Mouse (Mus musculus) forebrain, embryonic 11.5 days (tissue): ENCODE results near the gene Tgfb1i1. TPM values are rescaled to one million over a fixed set of nuclear protein-coding genes. Genes with fewer than 3 reads are reported as not detected.

ENCODE experiments used
- ATAC-seq: fragments of 200-750 bp; cut with Nextera tagmentation; replicated peaks from 2 replicates; pipeline ENCODE4 v1.8.0; 2017; ENCODE audit warnings: moderate TSS enrichment; ENCODE audit not compliant: low FRiP score
- DNase-seq: peaks from one replicate; pipeline ENCODE4 v3.0.0-alpha.2; 2017; ENCODE audit warnings: low spot score
- H3K27ac ChIP-seq: fragments of 300-500 bp; sonication (generic); 2 replicates; pipeline ENCODE4 v1.5.1; 2014; ENCODE audit warnings: low read depth, low read length
- H3K27me3 ChIP-seq: fragments of 300-500 bp; sonication (generic); 2 replicates; pipeline ENCODE4 v1.6.1; 2014; ENCODE audit warnings: mild to moderate bottlenecking, low read length, mixed read lengths; ENCODE audit not compliant: control insufficient read depth, insufficient read depth
- H3K36me3 ChIP-seq: fragments of 300-500 bp; sonication (generic); 2 replicates; pipeline ENCODE4 v1.6.1; 2014; ENCODE audit warnings: mild to moderate bottlenecking, low read length, moderate library complexity, mixed read lengths; ENCODE audit not compliant: control insufficient read depth, insufficient read depth
- H3K4me1 ChIP-seq: fragments of 300-500 bp; sonication (generic); replicated peaks from 2 replicates; pipeline ENCODE4 v1.6.1; 2014; ENCODE audit warnings: low read length, mixed read lengths; ENCODE audit not compliant: control insufficient read depth, insufficient read depth
- H3K4me2 ChIP-seq: fragments of 300-500 bp; sonication (generic); 2 replicates; pipeline ENCODE4 v1.6.1; 2014; ENCODE audit warnings: low read depth, mild to moderate bottlenecking, low read length, moderate library complexity, mixed read lengths; ENCODE audit not compliant: severe bottlenecking
- H3K4me3 ChIP-seq: fragments of 300-500 bp; sonication (generic); 2 replicates; pipeline ENCODE4 v1.5.1; 2014; ENCODE audit warnings: low read depth, low read length
- H3K9ac ChIP-seq: fragments of 300-500 bp; sonication (generic); 2 replicates; pipeline ENCODE4 v1.6.1; 2014; ENCODE audit warnings: low read length
- H3K9me3 ChIP-seq: fragments of 300-500 bp; sonication (generic); 2 replicates; pipeline ENCODE4 v1.6.1; 2016; ENCODE audit warnings: low read length, mixed read lengths; ENCODE audit not compliant: control insufficient read depth
- WGBS: fragments of 180-500 bp; shearing (Covaris S2); extraction: QIAGEN DNeasy Blood & Tissue Kit; methylation state at CpG from one replicate; pipeline ENCODE4 v1.1.7; 2014; 5-methylcytosine and 5-hydroxymethylcytosine counted together
- polyA plus RNA-seq: library from polyadenylated mRNA; unstranded; fragments of >200 nt; fragmentation: Nextera tagmentation; extraction: Ambion mirVana; gene quantifications from 2 replicates; pipeline ENCODE4 v1.2.1, GENCODE M21; 2014

Tgfb1i1 gene
- polyA plus RNA-seq, 1 experiment from 2014 or later = 35.5 TPM

DNA sequence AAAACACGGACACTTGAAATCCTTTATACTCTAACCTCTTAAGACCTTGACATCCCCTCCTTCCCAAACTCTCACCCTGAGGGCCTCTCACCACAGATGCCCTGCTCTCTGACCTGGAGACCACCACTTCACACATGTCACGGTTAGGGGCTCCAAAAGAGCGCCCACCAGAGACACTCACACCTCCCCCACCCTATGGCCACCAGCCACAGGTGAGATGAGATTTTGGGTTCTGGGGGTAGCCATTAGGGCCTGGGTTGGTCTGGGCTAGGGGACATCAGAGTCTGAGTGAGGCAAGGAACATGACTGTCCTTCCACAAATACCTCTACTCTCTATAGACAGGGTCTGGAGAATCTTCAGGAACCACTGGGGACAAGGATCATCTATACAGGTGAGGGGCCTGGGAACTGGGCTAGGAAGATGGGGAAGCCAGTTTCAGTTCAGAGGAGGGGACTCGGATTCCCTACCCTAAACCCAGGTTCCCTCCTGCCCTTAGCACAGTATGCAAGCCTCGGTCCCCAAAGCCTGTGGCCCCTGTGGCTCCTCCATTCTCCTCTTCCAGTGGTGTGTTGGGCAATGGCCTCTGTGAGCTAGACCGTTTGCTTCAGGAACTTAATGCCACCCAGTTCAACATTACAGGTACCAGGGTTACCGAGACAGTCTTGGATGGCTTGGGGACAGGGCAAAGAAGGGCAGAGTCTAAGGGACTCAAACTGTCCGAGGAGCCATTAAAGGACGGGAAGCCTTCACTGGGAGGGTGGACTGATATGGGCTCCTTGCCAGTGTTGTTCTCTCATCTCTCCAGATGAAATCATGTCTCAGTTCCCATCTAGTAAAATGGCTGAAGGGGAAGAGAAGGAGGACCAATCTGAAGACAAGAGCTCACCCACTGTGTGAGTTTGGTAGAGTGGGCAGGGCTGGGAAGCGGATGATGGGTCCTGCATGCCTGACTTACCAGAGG lies 1.8 kb downstream of the Tgfb1i1 start:
- DNase-seq = no peak
- no peaks in the 10 kb centered on the region for H3K9me3 ChIP-seq
- H3K4me3 ChIP-seq = no peak overlapping the region
- no peak for ATAC-seq
- H3K27me3 ChIP-seq = peaks cover 6% of the 10 kb centered on the region
- H3K4me1 ChIP-seq = peaks cover 5% of the 10 kb centered on the region
- no peak overlapping the region for H3K27ac ChIP-seq
- no peak overlapping the region for H3K9ac ChIP-seq
- H3K36me3 ChIP-seq = peaks cover 3% of the 10 kb centered on the region; the same call in 1 of the 2 replicates
- WGBS = 87% methylated on average over 10 of the region's 10 CpGs
- no peak overlapping the region for H3K4me2 ChIP-seq

GRCm38 (mm10) chr7:128249998-128250397 lies 3.4 kb downstream of the Tgfb1i1 start:
- no peaks in the 10 kb centered on the region for H3K36me3 ChIP-seq
- DNase-seq (no peak), ATAC-seq (no peak)
- no peak overlapping the region; the same call in 1 of the 2 replicates for H3K4me2 ChIP-seq
- H3K9me3 ChIP-seq = no peaks in the 10 kb centered on the region
- H3K27ac ChIP-seq = no peak overlapping the region
- H3K9ac ChIP-seq = no peak overlapping the region
- H3K27me3 ChIP-seq = peaks cover 6% of the 10 kb centered on the region
- H3K4me3 ChIP-seq = no peak overlapping the region
- 81% methylated on average over 5 of the region's 5 CpGs for WGBS
- peaks cover 5% of the 10 kb centered on the region for H3K4me1 ChIP-seq

DNA sequence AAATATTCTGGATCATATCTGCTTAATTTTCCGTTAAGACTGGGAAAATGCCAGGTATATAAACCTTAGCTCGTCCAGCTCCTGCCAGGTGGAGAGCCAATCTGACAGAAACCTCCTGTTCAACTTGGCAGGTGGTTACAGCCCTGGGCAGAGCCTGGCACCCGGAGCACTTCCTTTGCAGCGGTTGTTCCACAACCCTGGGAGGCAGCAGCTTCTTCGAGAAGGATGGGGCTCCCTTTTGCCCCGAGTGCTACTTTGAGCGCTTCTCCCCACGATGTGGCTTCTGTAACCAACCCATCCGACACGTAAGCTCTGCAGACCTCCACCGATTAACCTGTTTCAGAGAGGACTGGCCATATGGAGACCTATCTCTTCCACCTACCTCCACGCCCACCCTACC lies 5.3 kb downstream of the Tgfb1i1 start:
- no peaks in the 10 kb centered on the region for H3K36me3 ChIP-seq
- peak overlapping the region; percentile 65 for H3K4me2 ChIP-seq
- H3K27ac ChIP-seq = no peak overlapping the region
- peaks cover 6% of the 10 kb centered on the region for H3K27me3 ChIP-seq
- peak; percentile 51 for DNase-seq
- peak overlapping the region; percentile 31 for H3K4me3 ChIP-seq
- no peaks in the 10 kb centered on the region for H3K9me3 ChIP-seq
- WGBS = 52% methylated on average over 12 of the region's 12 CpGs
- no peak for ATAC-seq
- H3K4me1 ChIP-seq = peaks cover 5% of the 10 kb centered on the region
- H3K9ac ChIP-seq = peak overlapping the region; percentile 23

DNA sequence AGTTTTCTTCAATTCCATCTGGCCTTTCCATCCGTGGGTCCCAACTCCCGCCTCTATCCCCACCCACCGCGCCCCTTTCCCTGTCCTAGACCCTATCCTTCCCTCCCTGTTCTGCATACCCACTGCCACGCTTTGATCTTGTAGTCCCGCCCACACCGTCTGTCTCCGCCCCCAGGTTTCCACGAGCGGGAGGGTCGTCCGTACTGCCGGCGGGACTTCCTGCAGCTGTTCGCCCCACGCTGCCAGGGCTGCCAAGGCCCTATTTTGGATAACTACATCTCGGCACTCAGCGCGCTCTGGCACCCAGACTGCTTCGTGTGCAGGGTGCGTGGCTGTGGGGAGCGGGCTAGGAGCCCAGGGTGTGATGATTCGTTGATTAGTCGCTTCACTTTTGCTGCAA lies 6.0 kb downstream of the Tgfb1i1 start:
- Histone ChIP-seq H3K4me2 (peak overlapping the region; percentile 65), H3K4me3 (peak overlapping the region; percentile 31), H3K27me3 (peaks cover 6% of the 10 kb centered on the region), H3K9me3 (no peaks in the 10 kb centered on the region), H3K4me1 (peaks cover 3% of the 10 kb centered on the region; the same call in 1 of the 2 replicates), H3K27ac (no peak overlapping the region), H3K36me3 (no peaks in the 10 kb centered on the region), H3K9ac (peak overlapping the region; percentile 66)
- peak; percentile 66 for ATAC-seq
- peak; percentile 77 for DNase-seq
- WGBS = 13% methylated on average over 24 of the region's 24 CpGs

DNA sequence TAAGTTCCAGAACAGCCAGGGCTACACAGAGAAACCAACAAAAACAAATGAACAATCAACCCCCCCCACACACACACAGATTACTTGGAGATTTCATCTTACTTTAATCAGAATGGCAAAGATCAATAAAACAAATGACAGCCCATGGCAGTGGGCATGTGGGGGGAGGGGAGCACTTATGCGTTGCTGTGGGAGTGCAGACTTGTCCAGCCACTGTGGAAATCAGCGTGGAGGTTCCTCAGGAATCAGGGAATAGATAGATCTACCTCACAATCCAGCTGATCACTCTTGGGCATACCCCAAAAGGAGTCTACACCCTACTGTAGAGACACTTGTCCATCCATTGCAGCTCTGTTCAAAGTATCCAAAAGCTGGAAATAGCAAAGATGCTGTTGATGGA lies 8.4 kb downstream of the Tgfb1i1 start:
- H3K9me3 ChIP-seq = no peaks in the 10 kb centered on the region
- H3K27me3 ChIP-seq = peaks cover 6% of the 10 kb centered on the region
- no peak for ATAC-seq
- no peak overlapping the region for H3K9ac ChIP-seq
- no peak overlapping the region for H3K4me2 ChIP-seq
- H3K4me1 ChIP-seq = peaks cover 3% of the 10 kb centered on the region; the same call in 1 of the 2 replicates
- DNase-seq = peak; percentile 26
- no peak overlapping the region for H3K4me3 ChIP-seq
- H3K36me3 ChIP-seq = no peaks in the 10 kb centered on the region
- WGBS = 66% methylated on average over 2 of the region's 2 CpGs
- no peak overlapping the region for H3K27ac ChIP-seq

DNA sequence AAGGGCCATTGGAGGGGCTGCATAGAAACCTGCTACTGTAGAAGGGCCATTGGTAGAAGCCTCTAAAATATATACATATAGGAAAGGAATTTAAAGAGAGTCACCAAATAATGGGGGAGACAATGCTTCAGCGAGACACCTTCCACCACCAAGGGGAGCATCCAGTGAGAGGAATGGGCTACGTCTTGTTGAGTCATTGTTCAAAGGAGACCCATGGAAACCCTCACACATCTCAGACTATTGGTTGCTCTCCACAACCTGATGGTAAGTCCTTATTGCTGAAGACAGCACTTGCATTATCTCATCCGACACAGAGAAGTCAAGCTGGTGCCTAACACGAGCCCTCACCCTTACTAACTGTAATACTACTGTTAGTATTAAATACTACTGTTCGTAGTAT lies 9.1 kb downstream of the Tgfb1i1 start:
- Histone ChIP-seq H3K4me3 (no peak overlapping the region), H3K4me2 (no peak overlapping the region), H3K27me3 (peaks cover 6% of the 10 kb centered on the region), H3K36me3 (no peaks in the 10 kb centered on the region), H3K27ac (no peak overlapping the region), H3K9me3 (no peaks in the 10 kb centered on the region), H3K4me1 (peaks cover 3% of the 10 kb centered on the region; the same call in 1 of the 2 replicates), H3K9ac (no peak overlapping the region)
- DNase-seq (no peak), ATAC-seq (no peak)
- 91% methylated on average over 5 of the region's 5 CpGs for WGBS

GRCm38 (mm10) chr7:128256783-128257334 lies 10.2 kb downstream of the Tgfb1i1 start:
- Histone ChIP-seq H3K9ac (no peak overlapping the region), H3K27me3 (peaks cover 4% of the 10 kb centered on the region), H3K4me3 (no peak overlapping the region), H3K4me2 (no peak overlapping the region), H3K36me3 (no peaks in the 10 kb centered on the region), H3K4me1 (peaks cover 3% of the 10 kb centered on the region; the same call in 1 of the 2 replicates), H3K9me3 (no peaks in the 10 kb centered on the region), H3K27ac (no peak overlapping the region)
- DNase-seq (peak; percentile 35), ATAC-seq (no peak)
- 67% methylated on average over 5 of the region's 5 CpGs for WGBS

DNA sequence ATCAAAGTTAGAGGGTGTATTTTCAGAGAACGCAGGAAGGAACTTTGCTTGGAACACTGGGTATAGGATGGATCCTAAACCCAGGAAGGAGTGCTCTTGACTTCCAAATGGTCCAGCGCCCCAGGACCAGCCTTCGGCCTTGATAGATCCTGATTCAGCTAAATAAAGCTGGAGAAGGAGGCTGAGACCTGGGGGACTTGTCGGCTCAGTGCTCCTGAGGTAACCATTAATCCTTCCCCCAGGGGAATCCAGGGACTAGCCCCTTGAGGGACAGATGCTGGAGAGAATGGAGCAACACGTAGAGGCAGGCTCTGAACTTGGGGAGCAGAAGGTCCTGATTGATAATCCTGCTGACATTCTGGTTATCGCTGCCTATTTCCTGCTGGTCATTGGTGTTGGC lies 18.8 kb downstream of the Tgfb1i1 start, which contains the start of gene Slc5a2:
Slc5a2 (plus strand) TSS at position 247 of the 400 bp plus-strand sequence.
- WGBS = 82% methylated on average over 6 of the region's 6 CpGs
- no peak within 1 kb of the TSS for H3K9ac ChIP-seq
- no peaks in the 10 kb centered on the region for H3K27me3 ChIP-seq
- no peak within 1 kb of the TSS for H3K4me3 ChIP-seq
- DNase-seq = no peak
- ATAC-seq = no peak
- H3K4me1 ChIP-seq = no peaks in the 10 kb centered on the region
- no peaks in the 10 kb centered on the region for H3K9me3 ChIP-seq
- H3K27ac ChIP-seq = no peak within 1 kb of the TSS
- H3K4me2 ChIP-seq = no peak within 1 kb of the TSS
- no peaks in the 10 kb centered on the region for H3K36me3 ChIP-seq
